Mouse (Mus musculus): ENCODE measurements around the gene Otub2.

Gene Otub2

DNA sequence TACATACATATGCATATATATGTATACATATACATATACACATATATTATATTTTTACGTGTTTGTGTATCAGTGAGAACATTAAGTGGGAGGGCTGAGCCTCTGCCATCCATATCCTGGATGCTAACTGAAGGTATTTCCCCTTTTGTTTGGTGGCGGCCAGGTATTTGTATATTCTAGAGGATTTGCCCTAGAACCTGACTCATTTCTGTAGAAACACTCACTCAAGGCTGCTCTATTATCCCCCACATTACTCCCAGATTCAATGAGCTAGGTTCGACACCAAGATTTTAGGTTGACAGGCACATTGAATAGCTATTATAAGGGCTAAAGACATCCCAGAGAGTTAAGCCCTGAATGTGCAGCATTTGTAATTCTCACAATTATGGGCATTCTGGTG is 56.6 kb downstream of the Otub2 start:
- no peak for DNase-seq

- no peak for DNase-seq
Observed at GRCm38 (mm10) chr12:103453361-103453760, 64.9 kb downstream of the Otub2 start.

All from retina, postnatal 1 day (tissue).